Mouse (Mus musculus): ENCODE measurements around the gene Ryr2.

DNA sequence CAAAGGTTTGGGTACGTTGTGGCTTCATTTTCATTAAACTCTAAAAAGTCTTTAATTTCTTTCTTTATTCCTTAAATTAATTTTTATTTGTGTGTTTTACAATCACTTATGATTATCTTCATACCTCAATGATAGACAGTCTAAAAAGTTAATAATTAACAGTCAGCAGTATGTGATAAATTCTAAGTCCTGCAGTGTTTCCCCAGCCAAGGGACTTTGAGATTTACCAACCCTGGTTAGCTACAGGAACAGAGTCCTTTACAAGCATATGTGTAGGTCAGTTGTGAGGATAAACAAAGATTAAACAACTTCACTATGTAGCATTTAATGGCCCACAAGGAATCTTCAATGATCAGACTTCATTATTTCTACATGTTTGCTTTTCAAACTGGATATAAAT is 410.2 kb downstream of the Ryr2 start:
- TF ChIP-seq CTCF (IDR thresholded peaks at IDR 0.05; ENCODE audit: control insufficient read depth, insufficient read depth, insufficient replicate concordance, low read depth, low read length) (no peak), POLR2A (IDR thresholded peaks at IDR 0.05; ENCODE audit: control insufficient read depth, low read depth, low read length) (no peak)
